Mouse (Mus musculus): ENCODE results near the gene Brip1.

Gene Brip1

GRCm38 (mm10) chr11:86026556-86027194 is 174.3 kb downstream of the Brip1 start:
- no peak for DNase-seq (ENCODE audit: low read depth, low spot score)

GRCm38 (mm10) chr11:86022439-86022838 is 178.6 kb downstream of the Brip1 start:
- no peak for DNase-seq (ENCODE audit: low read depth, low spot score)

- no peak for DNase-seq (ENCODE audit: low read depth, low spot score)
These were observed 181.0 kb downstream of the Brip1 start for GRCm38 (mm10) chr11:86020033-86020432.

GRCm38 (mm10) chr11:86016242-86016641 is 184.8 kb downstream of the Brip1 start:
- DNase-seq (ENCODE audit: low read depth, low spot score) = no peak

GRCm38 (mm10) chr11:86013087-86013486 is 187.9 kb downstream of the Brip1 start:
- no peak for DNase-seq (ENCODE audit: low read depth, low spot score)

GRCm38 (mm10) chr11:86010458-86010857 is 190.5 kb downstream of the Brip1 start:
- no peak for DNase-seq (ENCODE audit: low read depth, low spot score)

- no peak for DNase-seq (ENCODE audit: low read depth, low spot score)
These were observed 192.6 kb downstream of the Brip1 start for GRCm38 (mm10) chr11:86008211-86008905.
